In the genomic region with DNA sequence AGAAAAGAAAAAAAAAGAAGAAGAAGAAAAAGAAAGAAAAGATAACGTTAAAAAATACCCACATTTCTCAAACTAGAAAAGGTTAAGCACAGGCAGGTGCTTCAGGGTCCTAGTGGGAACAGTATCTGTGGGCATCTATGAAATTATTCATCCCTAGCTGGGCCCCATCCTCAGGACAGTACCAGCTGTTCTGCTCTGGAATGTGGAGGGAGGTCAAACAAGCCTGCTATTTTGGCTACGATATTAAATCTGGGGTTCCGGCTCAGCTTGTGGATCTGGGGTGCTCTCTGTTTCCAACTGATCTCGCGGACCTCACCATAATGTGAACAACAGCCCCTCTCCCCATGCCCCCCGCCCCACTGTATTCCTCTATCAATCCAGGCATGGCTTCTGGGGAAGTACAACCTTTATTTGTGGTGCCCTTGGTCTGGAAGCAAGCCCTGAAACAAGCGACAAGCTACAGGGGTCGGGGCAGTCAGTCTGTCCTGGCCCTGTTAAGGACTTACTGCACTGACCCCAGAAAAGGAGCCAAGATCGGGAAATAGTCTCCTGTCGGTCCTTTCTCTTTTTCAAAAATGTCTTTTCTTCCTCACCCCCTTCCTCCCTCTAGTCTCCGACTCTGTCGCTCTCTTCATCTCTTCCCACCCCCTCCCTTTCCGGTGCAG, we compare ENCODE assay signal across 8 mouse cellular contexts. TPM values are rescaled to one million over a fixed set of nuclear protein-coding genes. Genes with fewer than 3 reads are reported as not detected.
DNase-seq lines count a peak whose midpoint lies in the region; ATAC-seq and TF ChIP-seq lines count a peak whose summit lies in the region.

No protein-coding gene starts in this region.

- H3K27ac ChIP-seq in kidney, embryonic 14.5 days (ENCODE audit: low read depth, low read length) = peak overlapping the region; percentile 67; the same call in 1 of the 2 replicates
- peak overlapping the region; percentile 63; the same call in 1 of the 2 replicates for H3K27ac ChIP-seq in intestine, embryonic 14.5 days (ENCODE audit: low read depth)

- 0 out of 2 replicates have a peak, but pooled peaks cover 6% of the 10 kb centered on the region for H3K4me1 ChIP-seq in kidney, embryonic 14.5 days (ENCODE audit: control insufficient read depth, insufficient read depth, low read length)
- H3K4me1 ChIP-seq in intestine, embryonic 14.5 days (replicated peaks; ENCODE audit: control insufficient read depth, insufficient read depth, low read length) = peaks cover 9% of the 10 kb centered on the region

- ATAC-seq in kidney, embryonic 14.5 days (ENCODE audit: low FRiP score, low TSS enrichment) = no peak
- peak; percentile 32; the same call in 1 of the 2 replicates for ATAC-seq in intestine, embryonic 14.5 days (replicated peaks; ENCODE audit: low FRiP score, low TSS enrichment, low read depth)

- 17% methylated on average over 13 of the region's 13 CpGs for WGBS in kidney, embryonic 14.5 days
- WGBS in intestine, embryonic 14.5 days = 16% methylated on average over 13 of the region's 13 CpGs

- H3K9me3 ChIP-seq in kidney, embryonic 14.5 days (ENCODE audit: control insufficient read depth, low read length) = no peaks in the 10 kb centered on the region
- no peaks in the 10 kb centered on the region for H3K9me3 ChIP-seq in intestine, embryonic 14.5 days (ENCODE audit: control insufficient read depth, low read length)

- H3K4me2 ChIP-seq in kidney, embryonic 14.5 days (replicated peaks; ENCODE audit: low read depth, low read length) = peak overlapping the region; percentile 92
- peak overlapping the region; percentile 85 for H3K4me2 ChIP-seq in intestine, embryonic 14.5 days (ENCODE audit: low read length)
- H3K4me2 ChIP-seq in myocyte (ENCODE audit: low read depth) = peak overlapping the region; percentile 83

- H3K4me3 ChIP-seq in kidney, embryonic 14.5 days (ENCODE audit: low read length) = peak overlapping the region; percentile 64
- H3K4me3 ChIP-seq in intestine, embryonic 14.5 days (ENCODE audit: low read depth, low read length) = peak overlapping the region; percentile 54
- H3K4me3 ChIP-seq in myocyte = peak overlapping the region; percentile 34

- H3ac ChIP-seq in myocyte (ENCODE audit: control insufficient read depth, insufficient read length) = peak overlapping the region; percentile 41

- no peak for DNase-seq in kidney, adult 11 months
- DNase-seq in embryo, embryonic 11 days = peak; percentile 10
- no peak for DNase-seq in intestine, embryonic 14.5 days (ENCODE audit: low spot score)
- no peak for DNase-seq in yolk sac, embryonic 10.5 days (ENCODE audit: low spot score)
- no peak for DNase-seq in gastrocnemius, adult 8-10 months (ENCODE audit: low spot score in 2 of 2)
- no peak for DNase-seq in adrenal gland, postnatal 10 days

- H3K9ac ChIP-seq in kidney, embryonic 14.5 days (ENCODE audit: low read depth, low read length) = peak overlapping the region; percentile 72; the same call in 1 of the 2 replicates
- peak overlapping the region; percentile 65 for H3K9ac ChIP-seq in intestine, embryonic 14.5 days (ENCODE audit: low read length)

- no peaks in the 10 kb centered on the region for H3K36me3 ChIP-seq in kidney, embryonic 14.5 days (ENCODE audit: control insufficient read depth, insufficient read depth, low read length)
- no peaks in the 10 kb centered on the region for H3K36me3 ChIP-seq in intestine, embryonic 14.5 days (ENCODE audit: control insufficient read depth, insufficient read depth, low read length)
- no peaks in the 10 kb centered on the region for H3K36me3 ChIP-seq in myocyte (ENCODE audit: control insufficient read depth, insufficient read depth)

- no peaks in the 10 kb centered on the region for H3K27me3 ChIP-seq in kidney, embryonic 14.5 days (ENCODE audit: control insufficient read depth, insufficient read depth, low read length)
- H3K27me3 ChIP-seq in intestine, embryonic 14.5 days (replicated peaks; ENCODE audit: control insufficient read depth, insufficient read depth, low read length) = 0 out of 2 replicates have a peak, but pooled peaks cover 5% of the 10 kb centered on the region
- H3K27me3 ChIP-seq in myocyte (ENCODE audit: control insufficient read depth, insufficient read depth, insufficient read length) = no peaks in the 10 kb centered on the region

- no peaks in the 10 kb centered on the region for H3K79me2 ChIP-seq in myocyte (ENCODE audit: control insufficient read depth, insufficient read depth)

- TF ChIP-seq POLR2A in myocyte (IDR thresholded peaks at IDR 0.05; ENCODE audit: insufficient read length, low read depth) = no peak

TF ChIP-seq in myocyte, 11 proteins besides CTCF, POLR2A, EP300 and RAD21:
- TF ChIP-seq TCF3 (IDR thresholded peaks at IDR 0.05; ENCODE audit: insufficient read length, low read depth) (no peak), POLR2AphosphoS2 (IDR thresholded peaks at IDR 0.05; ENCODE audit: insufficient read length, low read depth) (no peak), MYOD1 (IDR thresholded peaks at IDR 0.05; ENCODE audit: control insufficient read depth in 1 of 3, insufficient read length in 2 of 3, low read depth in 2 of 3) (peak in 2 of 3 experiments; percentile 54 to 77), REST (IDR thresholded peaks at IDR 0.05; ENCODE audit: insufficient read depth, insufficient read length) (no peak), E2F4 (IDR thresholded peaks at IDR 0.05; ENCODE audit: insufficient read depth) (no peak), CEBPB (IDR thresholded peaks at IDR 0.05; ENCODE audit: insufficient read depth, poor library complexity, severe bottlenecking) (no peak), MYOG (IDR thresholded peaks at IDR 0.05; ENCODE audit: control insufficient read depth in 1 of 3, insufficient read depth in 1 of 3, insufficient read length in 2 of 3, low read depth in 2 of 3) (peak in 2 of 3 experiments; percentile 54), MAX (IDR thresholded peaks at IDR 0.05; ENCODE audit: low read depth) (no peak), USF1 (IDR thresholded peaks at IDR 0.05; ENCODE audit: low read depth) (no peak), SRF (IDR thresholded peaks at IDR 0.05; ENCODE audit: control insufficient read depth, insufficient read length, low read depth) (no peak), TCF12 (IDR thresholded peaks at IDR 0.05; ENCODE audit: insufficient read depth, poor library complexity, severe bottlenecking) (peak; percentile 14)

RNA-seq across cellular contexts. Expression of gene Colca2, which starts 0.4 kb away (rescaled TPM):
- polyA plus RNA-seq in kidney, embryonic 14.5 days (2014; fragmentation: Nextera tagmentation; extraction: Ambion mirVana) = 2.8 and 5.2 TPM in 2 replicates
- polyA plus RNA-seq in intestine, embryonic 14.5 days (2014; fragmentation: Nextera tagmentation; extraction: Ambion mirVana) = 2.4 and 2.9 TPM in 2 replicates
- polyA plus RNA-seq in myocyte (2012; fragmentation: generic; extraction: Trizol) = 2.9 TPM
- total RNA-seq in gastrocnemius, adult 8-10 months (2022) = 1 to 10 TPM in 1 of 4 experiments, under 1 TPM in 2, not detected in 1; 0.24 to 1.1 (median 0.46) TPM
- 1 to 10 TPM; 2.4 to 2.9 TPM for total RNA-seq in adrenal gland, postnatal 10 days (2021)

RNA-seq across cellular contexts. Expression of gene 1810046K07Rik, which starts 50.8 kb away (rescaled TPM):
- polyA plus RNA-seq in kidney, embryonic 14.5 days (2014; fragmentation: Nextera tagmentation; extraction: Ambion mirVana) = not detected in 2 replicates
- not detected in 2 replicates for polyA plus RNA-seq in intestine, embryonic 14.5 days (2014; fragmentation: Nextera tagmentation; extraction: Ambion mirVana)
- not detected for polyA plus RNA-seq in myocyte (2012; fragmentation: generic; extraction: Trizol)
- total RNA-seq in gastrocnemius, adult 8-10 months (2022) = not detected
- under 1 TPM in 1 of 2 experiments, not detected in 1; 0.51 TPM for total RNA-seq in adrenal gland, postnatal 10 days (2021)
